Mouse (Mus musculus): ENCODE results near the gene Smg1. TPM values are rescaled to one million over a fixed set of nuclear protein-coding genes. Genes with fewer than 3 reads are reported as not detected.

Gene Smg1
- polyA plus RNA-seq, 1 experiment from 2014 or later = 16.9 TPM

GRCm38 (mm10) chr7:118252349-118252748 is 8.9 kb upstream of the Smg1 start:
- Histone ChIP-seq H3K4me3 (ENCODE audit: low read length) (no peak overlapping the region), H3K4me1 (ENCODE audit: control insufficient read depth, insufficient read depth, low read depth, low read length) (no peaks in the 10 kb centered on the region; the same call in none of the 2 replicates), H3K27me3 (replicated peaks; ENCODE audit: control insufficient read depth, insufficient read depth, low read length) (no peaks in the 10 kb centered on the region), H3K36me3 (ENCODE audit: control insufficient read depth, insufficient read depth, low read length) (no peaks in the 10 kb centered on the region), H3K4me2 (ENCODE audit: low read length) (no peak overlapping the region), H3K27ac (ENCODE audit: low read depth, low read length) (no peak overlapping the region), H3K9me3 (ENCODE audit: control insufficient read depth, low read length) (no peaks in the 10 kb centered on the region), H3K9ac (ENCODE audit: low read depth, low read length) (no peak overlapping the region)
- no peak for ATAC-seq
- WGBS = 32% methylated on average over 4 of the region's 4 CpGs

- no peaks in the 10 kb centered on the region for H3K27me3 ChIP-seq (replicated peaks; ENCODE audit: control insufficient read depth, insufficient read depth, low read length)
- no peak overlapping the region for H3K4me2 ChIP-seq (ENCODE audit: low read length)
- no peak for ATAC-seq
- WGBS = 100% methylated on average over 2 of the region's 2 CpGs
- no peak overlapping the region for H3K27ac ChIP-seq (ENCODE audit: low read depth, low read length)
- H3K9me3 ChIP-seq (ENCODE audit: control insufficient read depth, low read length) = no peaks in the 10 kb centered on the region
- H3K4me3 ChIP-seq (ENCODE audit: low read length) = no peak overlapping the region
- H3K36me3 ChIP-seq (ENCODE audit: control insufficient read depth, insufficient read depth, low read length) = no peaks in the 10 kb centered on the region
- H3K9ac ChIP-seq (ENCODE audit: low read depth, low read length) = no peak overlapping the region
- no peaks in the 10 kb centered on the region; the same call in none of the 2 replicates for H3K4me1 ChIP-seq (ENCODE audit: control insufficient read depth, insufficient read depth, low read depth, low read length)
These were observed 8.1 kb upstream of the Smg1 start for GRCm38 (mm10) chr7:118251392-118252170.

GRCm38 (mm10) chr7:118250482-118251160 is 7.2 kb upstream of the Smg1 start:
- no peak overlapping the region for H3K9ac ChIP-seq (ENCODE audit: low read depth, low read length)
- no peak for ATAC-seq
- 92% methylated on average over 4 of the region's 4 CpGs for WGBS
- H3K9me3 ChIP-seq (ENCODE audit: control insufficient read depth, low read length) = no peaks in the 10 kb centered on the region
- no peaks in the 10 kb centered on the region for H3K27me3 ChIP-seq (replicated peaks; ENCODE audit: control insufficient read depth, insufficient read depth, low read length)
- no peaks in the 10 kb centered on the region; the same call in none of the 2 replicates for H3K4me1 ChIP-seq (ENCODE audit: control insufficient read depth, insufficient read depth, low read depth, low read length)
- no peaks in the 10 kb centered on the region for H3K36me3 ChIP-seq (ENCODE audit: control insufficient read depth, insufficient read depth, low read length)
- H3K27ac ChIP-seq (ENCODE audit: low read depth, low read length) = no peak overlapping the region
- H3K4me2 ChIP-seq (ENCODE audit: low read length) = no peak overlapping the region
- H3K4me3 ChIP-seq (ENCODE audit: low read length) = no peak overlapping the region

- WGBS = 89% methylated on average over 2 of the region's 2 CpGs
- no peak overlapping the region for H3K27ac ChIP-seq (ENCODE audit: low read depth, low read length)
- H3K27me3 ChIP-seq (replicated peaks; ENCODE audit: control insufficient read depth, insufficient read depth, low read length) = no peaks in the 10 kb centered on the region
- H3K4me2 ChIP-seq (ENCODE audit: low read length) = no peak overlapping the region
- no peaks in the 10 kb centered on the region for H3K9me3 ChIP-seq (ENCODE audit: control insufficient read depth, low read length)
- no peak for ATAC-seq
- H3K4me1 ChIP-seq (ENCODE audit: control insufficient read depth, insufficient read depth, low read depth, low read length) = no peaks in the 10 kb centered on the region; the same call in none of the 2 replicates
- H3K9ac ChIP-seq (ENCODE audit: low read depth, low read length) = no peak overlapping the region
- no peaks in the 10 kb centered on the region for H3K36me3 ChIP-seq (ENCODE audit: control insufficient read depth, insufficient read depth, low read length)
- no peak overlapping the region for H3K4me3 ChIP-seq (ENCODE audit: low read length)
These were observed 6.1 kb upstream of the Smg1 start for GRCm38 (mm10) chr7:118249563-118249962.

- H3K36me3 ChIP-seq (ENCODE audit: control insufficient read depth, insufficient read depth, low read length) = no peaks in the 10 kb centered on the region
- no peak overlapping the region for H3K9ac ChIP-seq (ENCODE audit: low read depth, low read length)
- H3K4me2 ChIP-seq (ENCODE audit: low read length) = no peak overlapping the region
- H3K27me3 ChIP-seq (replicated peaks; ENCODE audit: control insufficient read depth, insufficient read depth, low read length) = no peaks in the 10 kb centered on the region
- WGBS = 85% methylated on average over 8 of the region's 8 CpGs
- H3K4me1 ChIP-seq (ENCODE audit: control insufficient read depth, insufficient read depth, low read depth, low read length) = no peaks in the 10 kb centered on the region
- H3K4me3 ChIP-seq (ENCODE audit: low read length) = no peak overlapping the region
- no peak for ATAC-seq
- no peak overlapping the region for H3K27ac ChIP-seq (ENCODE audit: low read depth, low read length)
- no peaks in the 10 kb centered on the region for H3K9me3 ChIP-seq (ENCODE audit: control insufficient read depth, low read length)
These were observed 4.6 kb upstream of the Smg1 start for GRCm38 (mm10) chr7:118248069-118248468.

- peaks cover 15% of the 10 kb centered on the region for H3K4me1 ChIP-seq (ENCODE audit: control insufficient read depth, insufficient read depth, low read depth, low read length)
- no peaks in the 10 kb centered on the region for H3K36me3 ChIP-seq (ENCODE audit: control insufficient read depth, insufficient read depth, low read length)
- H3K27ac ChIP-seq (ENCODE audit: low read depth, low read length) = no peak overlapping the region
- ATAC-seq = no peak
- no peak overlapping the region for H3K4me2 ChIP-seq (ENCODE audit: low read length)
- no peaks in the 10 kb centered on the region for H3K27me3 ChIP-seq (replicated peaks; ENCODE audit: control insufficient read depth, insufficient read depth, low read length)
- no peak overlapping the region for H3K4me3 ChIP-seq (ENCODE audit: low read length)
- no peaks in the 10 kb centered on the region for H3K9me3 ChIP-seq (ENCODE audit: control insufficient read depth, low read length)
- H3K9ac ChIP-seq (ENCODE audit: low read depth, low read length) = no peak overlapping the region
- WGBS = 91% methylated on average over 3 of the region's 3 CpGs
These were observed 1.8 kb upstream of the Smg1 start for GRCm38 (mm10) chr7:118245260-118245659.

GRCm38 (mm10) chr7:118242911-118243412 is 508 bp downstream of the Smg1 start:
- Histone ChIP-seq H3K27ac (ENCODE audit: low read depth, low read length) (peak overlapping the region; percentile 93), H3K9ac (ENCODE audit: low read depth, low read length) (peak overlapping the region; percentile 99), H3K36me3 (ENCODE audit: control insufficient read depth, insufficient read depth, low read length) (no peaks in the 10 kb centered on the region), H3K4me3 (ENCODE audit: low read length) (peak overlapping the region; percentile 99), H3K4me2 (ENCODE audit: low read length) (peak overlapping the region; percentile 86), H3K27me3 (replicated peaks; ENCODE audit: control insufficient read depth, insufficient read depth, low read length) (no peaks in the 10 kb centered on the region), H3K9me3 (ENCODE audit: control insufficient read depth, low read length) (no peaks in the 10 kb centered on the region), H3K4me1 (ENCODE audit: control insufficient read depth, insufficient read depth, low read depth, low read length) (peaks cover 15% of the 10 kb centered on the region)
- peak; percentile 29 for ATAC-seq
- WGBS = under 1% methylated on average over 46 of the region's 50 CpGs

- H3K4me2 ChIP-seq (ENCODE audit: low read length) = peak overlapping the region; percentile 86
- peaks cover 15% of the 10 kb centered on the region for H3K4me1 ChIP-seq (ENCODE audit: control insufficient read depth, insufficient read depth, low read depth, low read length)
- whole genome bisulfite sequencing = 24% methylated on average over 6 of the region's 6 CpGs
- no peaks in the 10 kb centered on the region for H3K27me3 ChIP-seq (replicated peaks; ENCODE audit: control insufficient read depth, insufficient read depth, low read length)
- no peaks in the 10 kb centered on the region for H3K9me3 ChIP-seq (ENCODE audit: control insufficient read depth, low read length)
- no peaks in the 10 kb centered on the region for H3K36me3 ChIP-seq (ENCODE audit: control insufficient read depth, insufficient read depth, low read length)
- H3K4me3 ChIP-seq (ENCODE audit: low read length) = peak overlapping the region; percentile 99
- no peak for ATAC-seq
- H3K9ac ChIP-seq (ENCODE audit: low read depth, low read length) = peak overlapping the region; percentile 99
- H3K27ac ChIP-seq (ENCODE audit: low read depth, low read length) = no peak overlapping the region
These were observed 1.2 kb downstream of the Smg1 start for GRCm38 (mm10) chr7:118242309-118242708.

- peaks cover 15% of the 10 kb centered on the region for H3K4me1 ChIP-seq (ENCODE audit: control insufficient read depth, insufficient read depth, low read depth, low read length)
- H3K27me3 ChIP-seq (replicated peaks; ENCODE audit: control insufficient read depth, insufficient read depth, low read length) = no peaks in the 10 kb centered on the region
- no peak overlapping the region for H3K4me2 ChIP-seq (ENCODE audit: low read length)
- no peak for ATAC-seq
- H3K27ac ChIP-seq (ENCODE audit: low read depth, low read length) = no peak overlapping the region
- H3K36me3 ChIP-seq (ENCODE audit: control insufficient read depth, insufficient read depth, low read length) = no peaks in the 10 kb centered on the region
- H3K4me3 ChIP-seq (ENCODE audit: low read length) = no peak overlapping the region
- no peak overlapping the region for H3K9ac ChIP-seq (ENCODE audit: low read depth, low read length)
- H3K9me3 ChIP-seq (ENCODE audit: control insufficient read depth, low read length) = no peaks in the 10 kb centered on the region
These were observed 3.1 kb downstream of the Smg1 start for GRCm38 (mm10) chr7:118240402-118240801.

Measured in hindbrain, embryonic 16.5 days (tissue).